Mouse (Mus musculus) forebrain, embryonic 14.5 days (tissue): Measurements from ENCODE around the gene Grm1. TPM values are rescaled to one million over a fixed set of nuclear protein-coding genes. Genes with fewer than 3 reads are reported as not detected.

Experiments
- ATAC-seq: fragments of 200-750 bp; cut with Nextera tagmentation; 2 replicates; pipeline ENCODE4 v1.8.0; 2017; ENCODE audit warnings: mild to moderate bottlenecking, moderate library complexity
- DNase-seq: peaks from one replicate; pipeline ENCODE4 v3.0.0-alpha.2; 2015; ENCODE audit warnings: low spot score
- H3K27ac ChIP-seq: fragments of 300-500 bp; sonication (generic); 2 replicates; pipeline ENCODE4 v1.5.1; 2014; ENCODE audit warnings: low read depth, mild to moderate bottlenecking, control low read depth, low read length, moderate library complexity
- H3K27me3 ChIP-seq: fragments of 300-500 bp; sonication (generic); replicated peaks from 2 replicates; pipeline ENCODE4 v1.6.1; 2014; ENCODE audit warnings: low read length, control low read depth, mixed read lengths; ENCODE audit not compliant: control insufficient read depth, insufficient read depth
- H3K36me3 ChIP-seq: fragments of 300-500 bp; sonication (generic); 2 replicates; pipeline ENCODE4 v1.6.1; 2014; ENCODE audit warnings: low read length, control low read depth; ENCODE audit not compliant: control insufficient read depth, insufficient read depth
- H3K4me1 ChIP-seq: fragments of 300-500 bp; sonication (generic); 2 replicates; pipeline ENCODE4 v1.6.1; 2014; ENCODE audit warnings: antibody characterized with exemption, low read length, control low read depth; ENCODE audit not compliant: control insufficient read depth, insufficient read depth
- H3K4me2 ChIP-seq: fragments of 300-500 bp; sonication (generic); 2 replicates; pipeline ENCODE4 v1.6.1; 2014; ENCODE audit warnings: mild to moderate bottlenecking, control low read depth, low read length
- H3K4me3 ChIP-seq: fragments of 300-500 bp; sonication (generic); 2 replicates; pipeline ENCODE4 v1.5.1; 2014; ENCODE audit warnings: low read depth, low read length, control low read depth
- H3K9ac ChIP-seq: fragments of 300-500 bp; sonication (generic); 2 replicates; pipeline ENCODE4 v1.6.1; 2014; ENCODE audit warnings: mild to moderate bottlenecking, low read length, control low read depth, moderate library complexity
- H3K9me3 ChIP-seq: fragments of 300-500 bp; sonication (generic); replicated peaks from 2 replicates; pipeline ENCODE4 v1.6.1; 2016; ENCODE audit warnings: low read length, control low read depth, mixed read lengths; ENCODE audit not compliant: control insufficient read depth
- WGBS: fragments of 180-500 bp; shearing (Covaris S2); extraction: QIAGEN DNeasy Blood & Tissue Kit; methylation state at CpG from one replicate; pipeline ENCODE4 v1.1.7; 2014; 5-methylcytosine and 5-hydroxymethylcytosine counted together
- polyA plus RNA-seq: library from polyadenylated mRNA; unstranded; fragments of >200 nt; fragmentation: Nextera tagmentation; extraction: Ambion mirVana; gene quantifications from 2 replicates; pipeline ENCODE4 v1.2.1, GENCODE M21; 2014

Grm1 gene
- polyA plus RNA-seq, 1 experiment from 2014 or later, result 2.0 TPM

GRCm38 (mm10) chr10:10827308-10827707, 254.8 kb downstream of the Grm1 start:
- no peak overlapping the region for H3K27ac ChIP-seq
- H3K4me1 ChIP-seq, result no peaks in the 10 kb centered on the region
- no peak for ATAC-seq
- no peaks in the 10 kb centered on the region for H3K27me3 ChIP-seq
- DNase-seq, result no peak
- no peak overlapping the region for H3K4me3 ChIP-seq
- H3K4me2 ChIP-seq, result no peak overlapping the region
- no peaks in the 10 kb centered on the region for H3K36me3 ChIP-seq
- WGBS, result 91% methylated on average over 1 of the region's 1 CpGs
- H3K9ac ChIP-seq, result no peak overlapping the region
- H3K9me3 ChIP-seq, result no peaks in the 10 kb centered on the region

GRCm38 (mm10) chr10:10818061-10818460, 264.1 kb downstream of the Grm1 start:
- no peaks in the 10 kb centered on the region for H3K36me3 ChIP-seq
- peaks cover 4% of the 10 kb centered on the region; the same call in 1 of the 2 replicates for H3K4me1 ChIP-seq
- no peak overlapping the region for H3K4me3 ChIP-seq
- DNase-seq, result no peak
- no peaks in the 10 kb centered on the region for H3K9me3 ChIP-seq
- no peak for ATAC-seq
- no peaks in the 10 kb centered on the region for H3K27me3 ChIP-seq
- H3K27ac ChIP-seq, result no peak overlapping the region
- no peak overlapping the region for H3K4me2 ChIP-seq
- H3K9ac ChIP-seq, result no peak overlapping the region
- 89% methylated on average over 2 of the region's 2 CpGs for WGBS

- Histone ChIP-seq H3K4me2 (no peak overlapping the region), H3K4me3 (no peak overlapping the region), H3K36me3 (no peaks in the 10 kb centered on the region), H3K9me3 (no peaks in the 10 kb centered on the region), H3K4me1 (peaks cover 14% of the 10 kb centered on the region; the same call in 1 of the 2 replicates), H3K9ac (no peak overlapping the region), H3K27ac (no peak overlapping the region), H3K27me3 (no peaks in the 10 kb centered on the region)
- no peak for DNase-seq
- 83% methylated on average over 2 of the region's 2 CpGs for WGBS
- no peak for ATAC-seq
Measured at GRCm38 (mm10) chr10:10814631-10815216, 267.4 kb downstream of the Grm1 start.

DNA sequence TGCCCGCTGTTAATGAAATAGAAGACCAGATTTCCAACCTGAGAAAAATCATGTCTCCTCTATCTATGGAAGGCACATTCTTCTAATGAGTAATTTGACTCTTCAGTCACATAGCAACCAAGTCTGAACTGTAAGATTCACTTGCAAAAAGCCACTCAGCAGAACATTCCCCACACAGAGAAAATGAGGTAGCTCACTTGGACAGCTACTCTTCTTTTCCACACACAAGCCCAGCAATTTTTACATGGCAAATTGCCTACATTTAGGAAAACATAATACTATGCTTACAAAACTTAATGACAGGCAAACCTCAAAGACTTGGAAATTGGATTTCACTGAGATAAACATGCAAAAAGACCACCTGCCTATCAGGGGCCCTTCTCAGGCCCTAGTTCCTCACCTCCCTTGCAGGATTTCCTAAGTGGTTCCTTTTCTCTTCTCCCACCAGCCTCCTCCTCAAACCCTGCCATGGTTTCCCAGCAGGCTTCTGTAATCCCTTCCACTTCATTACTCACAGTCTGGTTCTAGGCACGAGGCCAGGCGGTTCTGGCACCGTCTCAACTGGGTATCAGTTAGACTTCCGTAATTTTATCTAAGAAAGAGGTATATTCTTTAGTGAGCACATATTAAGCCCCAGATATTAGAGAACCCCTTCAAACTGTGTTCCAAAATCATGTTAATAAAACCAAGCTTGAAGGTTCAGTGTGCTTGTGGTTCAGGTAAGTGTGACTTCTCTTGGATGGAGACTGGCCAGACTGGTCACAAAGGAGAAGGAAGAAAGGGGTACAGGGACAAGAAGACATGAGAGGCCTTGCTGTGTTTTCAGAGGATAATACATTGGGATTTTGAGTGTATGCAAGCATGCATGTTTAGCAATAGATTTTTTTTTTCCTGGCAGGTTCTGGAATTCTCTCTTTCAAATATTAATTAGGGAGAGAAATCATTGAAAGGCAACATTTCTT, 269.1 kb downstream of the Grm1 start:
- Histone ChIP-seq H3K27ac (no peak overlapping the region), H3K9me3 (no peaks in the 10 kb centered on the region), H3K9ac (no peak overlapping the region), H3K4me1 (peaks cover 14% of the 10 kb centered on the region; the same call in 1 of the 2 replicates), H3K36me3 (no peaks in the 10 kb centered on the region), H3K4me2 (no peak overlapping the region), H3K27me3 (no peaks in the 10 kb centered on the region), H3K4me3 (no peak overlapping the region)
- DNase-seq, result peak; percentile 83
- peak; percentile 87 for ATAC-seq
- 19% methylated on average over 5 of the region's 5 CpGs for WGBS

- WGBS, result 30% methylated on average over 3 of the region's 3 CpGs
- no peaks in the 10 kb centered on the region for H3K27me3 ChIP-seq
- H3K27ac ChIP-seq, result no peak overlapping the region
- no peak overlapping the region for H3K4me2 ChIP-seq
- DNase-seq, result peak; percentile 42
- peak; percentile 49 for ATAC-seq
- H3K9me3 ChIP-seq, result no peaks in the 10 kb centered on the region
- no peak overlapping the region for H3K9ac ChIP-seq
- H3K36me3 ChIP-seq, result no peaks in the 10 kb centered on the region
- peaks cover 10% of the 10 kb centered on the region; the same call in 1 of the 2 replicates for H3K4me1 ChIP-seq
- no peak overlapping the region for H3K4me3 ChIP-seq
Measured at GRCm38 (mm10) chr10:10809777-10810176, 272.4 kb downstream of the Grm1 start.

- no peaks in the 10 kb centered on the region for H3K36me3 ChIP-seq
- H3K9me3 ChIP-seq, result no peaks in the 10 kb centered on the region
- no peak overlapping the region for H3K4me2 ChIP-seq
- 94% methylated on average over 1 of the region's 1 CpGs for WGBS
- no peaks in the 10 kb centered on the region for H3K27me3 ChIP-seq
- DNase-seq (peak; percentile 30), ATAC-seq (no peak)
- H3K4me3 ChIP-seq, result no peak overlapping the region
- H3K9ac ChIP-seq, result no peak overlapping the region
- no peak overlapping the region for H3K27ac ChIP-seq
- H3K4me1 ChIP-seq, result no peaks in the 10 kb centered on the region
Measured at GRCm38 (mm10) chr10:10795321-10795720, 286.8 kb downstream of the Grm1 start.

- no peaks in the 10 kb centered on the region for H3K9me3 ChIP-seq
- H3K4me1 ChIP-seq, result no peaks in the 10 kb centered on the region
- no peak overlapping the region for H3K4me2 ChIP-seq
- no peak overlapping the region for H3K27ac ChIP-seq
- 87% methylated on average over 1 of the region's 1 CpGs for whole genome bisulfite sequencing
- H3K27me3 ChIP-seq, result no peaks in the 10 kb centered on the region
- DNase-seq (no peak), ATAC-seq (no peak)
- H3K4me3 ChIP-seq, result no peak overlapping the region
- no peaks in the 10 kb centered on the region for H3K36me3 ChIP-seq
- no peak overlapping the region for H3K9ac ChIP-seq
Measured at GRCm38 (mm10) chr10:10790458-10790857, 291.7 kb downstream of the Grm1 start.

DNA sequence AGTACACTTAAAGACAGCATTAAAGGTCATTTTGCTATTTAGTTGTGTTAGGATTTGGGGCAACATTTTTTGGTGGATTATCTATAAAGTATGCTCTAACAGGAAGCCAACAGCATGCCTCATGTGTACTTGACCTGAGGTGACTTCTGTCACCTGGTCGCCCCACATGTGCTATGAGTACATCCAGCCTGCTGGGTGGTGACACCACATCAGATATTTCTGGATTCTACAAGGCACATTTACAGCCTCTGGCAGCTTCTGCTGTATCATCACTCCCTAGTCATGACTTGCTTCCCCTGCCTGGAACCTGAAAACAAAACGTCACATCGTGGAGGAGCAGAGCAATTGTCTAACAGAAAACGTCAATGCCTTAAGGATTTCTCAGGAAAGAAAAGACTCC, 292.2 kb downstream of the Grm1 start:
- Histone ChIP-seq H3K4me2 (no peak overlapping the region), H3K4me1 (no peaks in the 10 kb centered on the region), H3K36me3 (no peaks in the 10 kb centered on the region), H3K27ac (no peak overlapping the region), H3K9ac (no peak overlapping the region), H3K9me3 (no peaks in the 10 kb centered on the region), H3K4me3 (no peak overlapping the region), H3K27me3 (no peaks in the 10 kb centered on the region)
- 86% methylated on average over 4 of the region's 4 CpGs for WGBS
- ATAC-seq (no peak), DNase-seq (no peak)

- Histone ChIP-seq H3K4me1 (no peaks in the 10 kb centered on the region), H3K9me3 (no peaks in the 10 kb centered on the region), H3K9ac (no peak overlapping the region), H3K27ac (no peak overlapping the region), H3K4me2 (no peak overlapping the region), H3K4me3 (no peak overlapping the region), H3K36me3 (no peaks in the 10 kb centered on the region), H3K27me3 (no peaks in the 10 kb centered on the region)
- DNase-seq, result no peak
- 84% methylated on average over 6 of the region's 6 CpGs for WGBS
- ATAC-seq, result no peak
Measured at GRCm38 (mm10) chr10:10787906-10788416, 294.2 kb downstream of the Grm1 start.
